Mouse (Mus musculus) limb, embryonic 11.5 days (tissue): Measurements from ENCODE around the gene Pomc. TPM values are rescaled to one million over a fixed set of nuclear protein-coding genes. Genes with fewer than 3 reads are reported as not detected.

Experiments used
- ATAC-seq: fragments of 200-750 bp; cut with Nextera tagmentation; 2 replicates; pipeline ENCODE4 v1.8.0; 2017; ENCODE audit warnings: low read depth; ENCODE audit not compliant: insufficient number of reproducible peaks, low FRiP score, low TSS enrichment
- DNase-seq: peaks from one replicate; pipeline ENCODE4 v3.0.0-alpha.2; 2015; ENCODE audit warnings: low spot score
- H3K27ac ChIP-seq: fragments of 300-500 bp; sonication (generic); replicated peaks from 2 replicates; pipeline ENCODE4 v1.5.1; 2014; ENCODE audit warnings: low read depth, mild to moderate bottlenecking, low read length
- H3K27me3 ChIP-seq: fragments of 300-500 bp; sonication (generic); 2 replicates; pipeline ENCODE4 v1.6.1; 2014; ENCODE audit warnings: mild to moderate bottlenecking, low read length, mixed read lengths; ENCODE audit not compliant: control insufficient read depth, insufficient read depth
- H3K36me3 ChIP-seq: fragments of 300-500 bp; sonication (generic); 2 replicates; pipeline ENCODE4 v1.6.1; 2014; ENCODE audit warnings: mild to moderate bottlenecking, low read length, moderate library complexity, mixed read lengths; ENCODE audit not compliant: control insufficient read depth, insufficient read depth
- H3K4me1 ChIP-seq: fragments of 300-500 bp; sonication (generic); 2 replicates; pipeline ENCODE4 v1.6.1; 2014; ENCODE audit warnings: low read length, mixed read lengths; ENCODE audit not compliant: control insufficient read depth, insufficient read depth
- H3K4me2 ChIP-seq: fragments of 300-500 bp; sonication (generic); 2 replicates; pipeline ENCODE4 v1.6.1; 2014; ENCODE audit warnings: low read depth, mild to moderate bottlenecking, moderate library complexity; ENCODE audit not compliant: severe bottlenecking
- H3K4me3 ChIP-seq: fragments of 300-500 bp; sonication (generic); 2 replicates; pipeline ENCODE4 v1.5.1; 2014; ENCODE audit warnings: low read depth, low read length
- H3K9ac ChIP-seq: fragments of 300-500 bp; sonication (generic); 2 replicates; pipeline ENCODE4 v1.6.1; 2014; ENCODE audit warnings: mild to moderate bottlenecking, low read length
- H3K9me3 ChIP-seq: fragments of 300-500 bp; sonication (generic); 2 replicates; pipeline ENCODE4 v1.6.1; 2016; ENCODE audit warnings: low read length; ENCODE audit not compliant: control insufficient read depth
- WGBS: fragments of 180-500 bp; shearing (Covaris S2); extraction: QIAGEN DNeasy Blood & Tissue Kit; methylation state at CpG from one replicate; pipeline ENCODE4 v1.1.7; 2014; 5-methylcytosine and 5-hydroxymethylcytosine counted together
- polyA plus RNA-seq: library from polyadenylated mRNA; unstranded; fragments of >200 nt; fragmentation: Nextera tagmentation; extraction: Ambion mirVana; gene quantifications from 2 replicates; pipeline ENCODE4 v1.2.1, GENCODE M21; 2014

The Pomc gene
- polyA plus RNA-seq, 1 experiment from 2014 or later, result 4.1 TPM

- Histone ChIP-seq H3K4me2 (no peak overlapping the region), H3K9me3 (no peaks in the 10 kb centered on the region), H3K4me3 (no peak overlapping the region), H3K36me3 (no peaks in the 10 kb centered on the region), H3K9ac (no peak overlapping the region), H3K27ac (no peak overlapping the region), H3K27me3 (no peaks in the 10 kb centered on the region), H3K4me1 (peaks cover 16% of the 10 kb centered on the region)
- ATAC-seq (no peak), DNase-seq (no peak)
- 33% methylated on average over 6 of the region's 6 CpGs for WGBS
Measured at GRCm38 (mm10) chr12:4004648-4005047, 49.9 kb downstream of the Pomc start.

- DNase-seq (no peak), ATAC-seq (no peak)
- no peaks in the 10 kb centered on the region for H3K36me3 ChIP-seq
- no peak overlapping the region for H3K4me2 ChIP-seq
- H3K4me3 ChIP-seq, result no peak overlapping the region
- H3K27me3 ChIP-seq, result no peaks in the 10 kb centered on the region
- H3K9ac ChIP-seq, result no peak overlapping the region
- peaks cover 16% of the 10 kb centered on the region for H3K4me1 ChIP-seq
- WGBS, result 82% methylated on average over 7 of the region's 7 CpGs
- H3K9me3 ChIP-seq, result no peaks in the 10 kb centered on the region
- no peak overlapping the region for H3K27ac ChIP-seq
Measured at GRCm38 (mm10) chr12:4006079-4006478, 51.3 kb downstream of the Pomc start.

GRCm38 (mm10) chr12:4007181-4007580 lies 52.4 kb downstream of the Pomc start:
- WGBS, result 38% methylated on average over 4 of the region's 4 CpGs
- Histone ChIP-seq H3K27me3 (no peaks in the 10 kb centered on the region), H3K27ac (no peak overlapping the region), H3K4me3 (no peak overlapping the region), H3K4me2 (no peak overlapping the region), H3K9ac (no peak overlapping the region), H3K36me3 (no peaks in the 10 kb centered on the region), H3K9me3 (no peaks in the 10 kb centered on the region), H3K4me1 (peaks cover 16% of the 10 kb centered on the region)
- ATAC-seq, result no peak
- DNase-seq, result no peak

- no peaks in the 10 kb centered on the region for H3K27me3 ChIP-seq
- no peak overlapping the region for H3K9ac ChIP-seq
- no peak for DNase-seq
- H3K27ac ChIP-seq, result no peak overlapping the region
- peaks cover 16% of the 10 kb centered on the region for H3K4me1 ChIP-seq
- H3K36me3 ChIP-seq, result no peaks in the 10 kb centered on the region
- 62% methylated on average over 4 of the region's 4 CpGs for WGBS
- no peak overlapping the region for H3K4me2 ChIP-seq
- H3K4me3 ChIP-seq, result no peak overlapping the region
- H3K9me3 ChIP-seq, result no peaks in the 10 kb centered on the region
- ATAC-seq, result no peak
Measured at GRCm38 (mm10) chr12:4007766-4008165, 53.0 kb downstream of the Pomc start.

- Histone ChIP-seq H3K4me1 (peaks cover 16% of the 10 kb centered on the region), H3K27ac (no peak overlapping the region), H3K4me3 (no peak overlapping the region), H3K4me2 (peak overlapping the region; percentile 35), H3K27me3 (no peaks in the 10 kb centered on the region), H3K9ac (no peak overlapping the region), H3K9me3 (no peaks in the 10 kb centered on the region), H3K36me3 (no peaks in the 10 kb centered on the region)
- 33% methylated on average over 12 of the region's 12 CpGs for WGBS
- DNase-seq (no peak), ATAC-seq (no peak)
Measured at GRCm38 (mm10) chr12:4008731-4009130, 54.0 kb downstream of the Pomc start.

Other genes with a start within 250 kb of the Pomc start
- gene Dnmt3a, start 148.9 kb upstream of the Pomc start, polyA plus RNA-seq, result 158 and 179 TPM in 2 replicates
- gene Efr3b, start 84.0 kb downstream of the Pomc start, polyA plus RNA-seq, result 6.0 and 6.3 TPM in 2 replicates
- gene Dnajc27, start 127.6 kb downstream of the Pomc start, polyA plus RNA-seq, result 8.6 and 10.5 TPM in 2 replicates
- 4.7 and 7.4 TPM in 2 replicates for gene Adcy3, start 178.2 kb downstream of the Pomc start, polyA plus RNA-seq